Mouse (Mus musculus) bone marrow, adult 2 months (tissue): ENCODE measurements around the gene Syp. TPM values are rescaled to one million over a fixed set of nuclear protein-coding genes. Genes with fewer than 3 reads are reported as not detected.
A peak's percentile ranks its signal among the peaks of the same experiment; 100 is the strongest.

Source experiments
- H3K27ac ChIP-seq: fragments of 200-500 bp; 2 replicates; pipeline ENCODE4 v1.5.1; 2012; ENCODE audit warnings: low read depth, mild to moderate bottlenecking, control low read depth, inconsistent platforms, low read length; ENCODE audit not compliant: control insufficient read depth, poor library complexity, insufficient read depth
- H3K4me1 ChIP-seq: fragments of 200-500 bp; 2 replicates; pipeline ENCODE4 v1.6.1; 2011; ENCODE audit warnings: low read length; ENCODE audit not compliant: control insufficient read depth, insufficient read depth
- H3K4me3 ChIP-seq: fragments of 200-500 bp; replicated peaks from 2 replicates; pipeline ENCODE3; 2011; ENCODE audit warnings: mild to moderate bottlenecking, low read depth, low read length, control low read depth; ENCODE audit not compliant: control insufficient read depth
- CTCF ChIP-seq: fragments of 200-500 bp; IDR thresholded peaks from 2 replicates; pipeline ENCODE4 v1.5.1; 2011; ENCODE audit warnings: low read length, control low read depth; ENCODE audit not compliant: control insufficient read depth, insufficient read depth
- POLR2A ChIP-seq: fragments of 200-500 bp; IDR thresholded peaks from 2 replicates; pipeline ENCODE4 v1.6.1; 2011; ENCODE audit warnings: low read depth, mild to moderate bottlenecking, control low read depth, low read length, borderline replicate concordance; ENCODE audit not compliant: control insufficient read depth
- WGBS: fragments of 180-500 bp; shearing (Covaris S2); methylation state at CpG from one replicate; pipeline ENCODE4 v1.1.7; 2018; 5-methylcytosine and 5-hydroxymethylcytosine counted together
- polyA plus RNA-seq: library from polyadenylated mRNA; stranded (reverse); fragments of >200 nt; gene quantifications from 2 replicates; pipeline ENCODE4 v1.2.4, GENCODE M21; 2011; ENCODE audit warnings: low replicate concordance; ENCODE audit not compliant: missing spikeins, insufficient read depth, insufficient read length

The Syp gene
- polyA plus RNA-seq, 1 experiment, result 1.9 TPM

DNA sequence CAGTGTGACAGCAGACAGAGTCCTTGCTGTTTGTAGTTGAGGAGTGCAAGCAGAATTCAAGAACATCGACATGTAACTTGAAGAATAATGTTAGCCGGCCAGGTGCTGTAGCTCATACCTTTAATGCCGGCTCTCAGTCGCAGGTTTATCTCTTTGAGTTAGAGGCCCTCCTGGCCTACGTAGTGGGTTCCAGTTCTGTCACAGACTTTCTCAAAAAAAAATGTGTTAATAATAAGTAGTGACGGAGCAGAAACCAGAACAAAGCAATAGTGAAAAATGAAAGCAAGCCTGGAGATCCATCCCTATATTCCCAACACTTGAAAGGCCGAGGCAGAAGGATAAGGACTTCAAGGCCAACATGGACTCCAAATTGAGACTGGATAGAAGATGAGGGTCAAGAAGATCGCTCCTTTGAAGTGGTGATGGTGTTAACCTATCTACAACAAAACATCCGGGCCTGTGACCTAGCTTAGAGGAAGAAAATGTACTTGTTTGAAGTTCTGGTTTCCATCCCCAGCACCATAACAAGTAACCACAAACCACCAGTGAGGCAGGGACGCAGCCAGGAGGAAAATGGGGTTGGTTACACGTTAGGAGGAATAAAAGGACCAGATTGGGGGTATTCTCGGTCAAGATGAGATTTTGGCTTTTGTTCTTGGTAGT is 20.3 kb upstream of the Syp start:
- no peak overlapping the region for H3K4me3 ChIP-seq
- WGBS, result 53% methylated on average over 12 of the region's 12 CpGs
- no peak overlapping the region for H3K27ac ChIP-seq
- no peaks in the 10 kb centered on the region for H3K4me1 ChIP-seq
- TF ChIP-seq POLR2A (no peak), CTCF (no peak)

DNA sequence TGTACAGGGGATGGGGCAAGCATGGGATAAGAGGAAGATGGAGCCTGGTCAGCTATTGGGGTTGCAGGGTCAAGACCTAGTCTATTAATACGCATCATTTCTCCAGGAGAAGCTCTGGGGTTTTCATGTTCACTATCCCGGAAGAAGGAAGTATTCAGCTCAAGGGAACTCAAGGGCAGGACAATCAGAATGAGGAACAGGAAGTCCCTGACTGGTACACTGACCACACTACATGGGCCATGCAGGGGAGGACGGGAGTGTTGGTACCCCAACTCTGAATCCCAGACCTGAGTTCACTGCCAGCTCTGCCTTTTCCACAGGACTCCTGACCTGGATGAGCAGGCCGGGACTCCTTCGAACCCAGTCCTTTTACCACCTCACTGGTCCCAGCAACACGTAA is 5.7 kb upstream of the Syp start:
- H3K27ac ChIP-seq, result no peak overlapping the region
- H3K4me3 ChIP-seq, result no peak overlapping the region
- H3K4me1 ChIP-seq, result no peaks in the 10 kb centered on the region
- TF ChIP-seq CTCF (no peak), POLR2A (no peak)
- 53% methylated on average over 6 of the region's 6 CpGs for WGBS

DNA sequence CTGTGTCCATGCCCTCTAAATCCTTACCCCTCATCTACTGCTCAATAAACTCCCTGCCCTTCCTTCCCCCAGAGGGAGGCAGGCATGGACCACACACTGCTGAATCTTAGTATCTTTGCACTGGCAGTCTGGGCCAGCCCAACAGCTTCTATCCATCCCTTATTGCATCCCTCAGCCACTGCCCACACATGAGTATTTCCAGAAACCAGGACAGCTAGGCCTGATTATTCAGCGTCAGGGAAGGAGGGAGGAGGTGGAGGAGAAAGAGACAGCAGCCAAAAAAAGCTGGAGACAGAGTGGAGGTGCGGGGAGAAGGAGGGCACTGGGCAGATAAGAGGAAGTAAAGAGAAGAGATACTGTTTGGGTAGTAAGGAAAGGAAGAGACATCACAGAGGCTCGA is 3.2 kb upstream of the Syp start:
- TF ChIP-seq CTCF (no peak), POLR2A (no peak)
- H3K27ac ChIP-seq, result no peak overlapping the region
- 53% methylated on average over 3 of the region's 3 CpGs for WGBS
- no peaks in the 10 kb centered on the region for H3K4me1 ChIP-seq
- no peak overlapping the region for H3K4me3 ChIP-seq

DNA sequence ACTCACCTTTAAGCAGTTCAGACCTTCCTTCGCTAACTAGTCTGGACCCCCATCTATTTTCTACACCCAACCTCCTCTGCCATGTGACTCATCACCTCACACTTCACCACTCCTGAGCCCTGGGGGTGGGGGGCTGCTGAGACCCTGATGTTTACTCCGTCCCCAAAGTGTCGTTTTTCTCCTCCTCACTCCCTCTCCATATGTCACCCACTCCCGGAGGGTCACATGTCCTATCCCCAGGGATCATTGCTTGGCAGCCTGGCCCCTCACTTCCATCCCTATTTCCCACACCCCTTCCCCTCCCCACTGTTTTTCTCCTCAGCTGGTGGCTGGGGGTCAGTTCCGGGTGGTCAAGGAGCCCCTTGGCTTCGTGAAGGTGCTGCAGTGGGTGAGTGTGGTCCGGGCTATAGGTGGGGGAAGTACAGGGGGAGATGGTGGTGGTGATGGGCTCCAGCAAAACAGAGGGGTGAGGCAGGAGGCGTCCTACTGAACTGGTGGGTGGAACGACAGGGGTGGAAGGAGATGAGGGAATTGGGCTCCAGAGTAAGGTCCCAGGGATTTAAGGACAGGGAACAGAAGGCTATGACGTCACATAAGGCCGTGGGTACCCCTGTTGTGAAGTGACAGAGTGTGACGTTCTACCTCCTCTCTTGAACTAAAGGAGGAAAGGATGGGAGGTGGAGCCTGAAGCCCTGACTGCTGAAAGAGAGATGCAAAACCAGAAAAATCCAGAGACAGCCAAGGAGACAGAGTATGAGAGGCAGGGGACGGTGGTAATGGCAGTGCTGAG is 1.5 kb downstream of the Syp start:
- Histone ChIP-seq H3K27ac (no peak overlapping the region), H3K4me3 (no peak overlapping the region), H3K4me1 (no peaks in the 10 kb centered on the region)
- no peak for TF ChIP-seq POLR2A
- no peak for TF ChIP-seq CTCF
- 23% methylated on average over 13 of the region's 13 CpGs for WGBS

DNA sequence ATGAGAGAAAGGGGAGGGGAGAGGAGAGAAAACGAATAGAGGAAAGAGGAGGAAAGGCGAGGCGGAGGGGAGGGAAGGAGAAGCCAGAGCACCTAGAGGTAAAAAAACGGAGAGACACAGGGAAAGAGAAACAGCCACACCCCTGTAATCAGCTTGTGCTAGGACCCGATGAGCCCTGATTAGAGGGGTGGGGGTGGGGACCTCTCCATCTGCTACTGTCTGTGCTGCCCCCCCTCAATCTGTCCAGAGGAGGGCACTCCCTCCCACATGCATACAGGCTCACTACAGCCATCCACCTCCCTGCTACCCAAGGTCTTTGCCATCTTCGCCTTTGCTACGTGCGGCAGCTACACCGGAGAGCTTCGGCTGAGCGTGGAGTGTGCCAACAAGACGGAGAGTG is 2.5 kb downstream of the Syp start:
- 39% methylated on average over 12 of the region's 12 CpGs for WGBS
- TF ChIP-seq CTCF, result no peak
- no peak for TF ChIP-seq POLR2A
- Histone ChIP-seq H3K27ac (no peak overlapping the region), H3K4me1 (no peaks in the 10 kb centered on the region), H3K4me3 (no peak overlapping the region)

DNA sequence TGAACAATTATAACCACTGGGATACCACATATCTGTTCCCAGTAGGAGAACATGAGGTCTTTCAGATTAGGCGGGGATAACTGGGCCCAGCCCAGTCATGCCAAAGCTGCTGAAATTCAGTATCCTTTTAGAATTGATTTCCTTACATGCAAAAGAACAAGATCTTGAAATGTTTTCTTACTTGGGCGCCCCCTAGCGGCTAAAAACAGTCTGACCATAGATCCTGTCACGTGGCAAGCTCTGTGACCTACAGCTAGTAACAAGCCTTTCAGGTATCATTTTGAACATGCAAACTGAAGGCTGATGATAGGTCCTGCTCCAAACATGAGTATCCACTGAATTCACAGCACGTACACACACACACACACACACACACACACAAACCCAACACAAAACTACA is 7.1 kb downstream of the Syp start:
- 10% methylated on average over 5 of the region's 5 CpGs for WGBS
- TF ChIP-seq POLR2A (no peak), CTCF (peak; percentile 43)

DNA sequence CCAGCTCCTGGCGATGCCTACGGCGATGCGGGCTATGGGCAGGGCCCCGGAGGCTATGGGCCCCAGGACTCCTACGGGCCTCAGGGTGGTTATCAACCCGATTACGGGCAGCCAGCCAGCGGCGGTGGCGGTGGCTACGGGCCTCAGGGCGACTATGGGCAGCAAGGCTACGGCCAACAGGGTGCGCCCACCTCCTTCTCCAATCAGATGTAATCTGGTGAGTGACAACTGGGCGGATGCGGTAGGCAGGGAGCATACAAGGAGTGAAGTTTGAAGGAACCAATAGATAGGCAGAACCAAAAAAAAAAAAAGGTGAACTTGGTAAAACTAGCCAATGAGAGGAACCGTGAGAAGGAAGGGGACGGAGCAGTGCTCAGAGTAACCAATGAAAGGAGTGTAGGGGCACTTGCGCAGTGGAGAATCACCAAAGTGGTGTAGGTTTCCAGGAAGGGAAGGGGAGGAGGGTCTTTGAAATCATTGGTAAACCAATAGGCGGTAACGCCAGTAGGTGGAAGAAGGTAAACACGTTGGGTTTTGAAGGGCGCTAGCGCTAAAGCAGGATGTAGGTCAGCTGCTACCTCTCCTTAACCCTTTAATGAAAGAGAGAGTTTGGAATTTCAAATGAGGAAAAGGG is 10.5 kb downstream of the Syp start:
- peak overlapping the region; percentile 97 for H3K27ac ChIP-seq
- H3K4me1 ChIP-seq, result peaks cover 3% of the 10 kb centered on the region; the same call in 1 of the 2 replicates
- peak; percentile 41; the same call in 1 of the 2 replicates for TF ChIP-seq CTCF
- TF ChIP-seq POLR2A, result peak; percentile 63; the same call in 1 of the 2 replicates
- 17% methylated on average over 25 of the region's 25 CpGs for WGBS
- peak overlapping the region; percentile 58 for H3K4me3 ChIP-seq

More for the DNA sequence above, 7.1 kb downstream of the Syp start:
- no peak overlapping the region for H3K4me3 ChIP-seq
- peaks cover 3% of the 10 kb centered on the region; the same call in 1 of the 2 replicates for H3K4me1 ChIP-seq
- no peak overlapping the region for H3K27ac ChIP-seq

DNA sequence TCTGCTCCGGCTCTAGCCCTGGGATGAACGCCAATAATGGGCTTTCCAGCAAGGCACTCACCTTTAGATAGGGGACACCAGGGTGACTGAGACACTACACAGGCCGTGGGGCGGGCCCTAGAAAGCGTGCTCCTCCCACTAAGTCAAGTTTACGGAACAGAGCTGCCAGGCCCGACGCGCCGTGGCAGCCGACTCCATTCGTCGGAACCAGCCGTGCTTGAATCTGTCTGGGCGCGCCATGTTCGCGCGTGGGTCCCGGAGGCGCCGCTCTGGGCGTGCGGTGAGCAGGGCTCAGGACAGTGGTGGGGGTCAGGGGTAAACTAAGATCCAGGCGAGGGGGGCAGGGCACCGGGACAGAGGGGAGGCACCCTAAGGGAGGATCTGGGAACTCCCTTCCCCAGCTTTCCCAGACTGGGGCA is 19.0 kb downstream of the Syp start, which contains the start of gene Prickle3:
Gene Prickle3, plus strand, starts transcription at position 40 of the 419 bp plus-strand sequence.
- WGBS, result 16% methylated on average over 26 of the region's 26 CpGs
- TF ChIP-seq CTCF (no peak), POLR2A (peak; percentile 53; the same call in 1 of the 2 replicates)
- H3K4me3 ChIP-seq, result peak within 1 kb of the TSS; percentile 71
- H3K4me1 ChIP-seq, result no peaks in the 10 kb centered on the region; the same call in 1 of the 2 replicates
- peak within 1 kb of the TSS; percentile 36 for H3K27ac ChIP-seq
